Mouse (Mus musculus) heart, postnatal 0 days (tissue): Measurements from ENCODE around the gene Snupn.

Experiments
- CTCF ChIP-seq: IDR thresholded peaks from 2 replicates; pipeline ENCODE4 v1.5.1; 2016; ENCODE audit warnings: antibody characterized with exemption, control low read depth, low read depth
- EP300 ChIP-seq: IDR thresholded peaks from 2 replicates; pipeline ENCODE4 v1.6.1; 2016; ENCODE audit warnings: antibody characterized with exemption, low read depth

DNA sequence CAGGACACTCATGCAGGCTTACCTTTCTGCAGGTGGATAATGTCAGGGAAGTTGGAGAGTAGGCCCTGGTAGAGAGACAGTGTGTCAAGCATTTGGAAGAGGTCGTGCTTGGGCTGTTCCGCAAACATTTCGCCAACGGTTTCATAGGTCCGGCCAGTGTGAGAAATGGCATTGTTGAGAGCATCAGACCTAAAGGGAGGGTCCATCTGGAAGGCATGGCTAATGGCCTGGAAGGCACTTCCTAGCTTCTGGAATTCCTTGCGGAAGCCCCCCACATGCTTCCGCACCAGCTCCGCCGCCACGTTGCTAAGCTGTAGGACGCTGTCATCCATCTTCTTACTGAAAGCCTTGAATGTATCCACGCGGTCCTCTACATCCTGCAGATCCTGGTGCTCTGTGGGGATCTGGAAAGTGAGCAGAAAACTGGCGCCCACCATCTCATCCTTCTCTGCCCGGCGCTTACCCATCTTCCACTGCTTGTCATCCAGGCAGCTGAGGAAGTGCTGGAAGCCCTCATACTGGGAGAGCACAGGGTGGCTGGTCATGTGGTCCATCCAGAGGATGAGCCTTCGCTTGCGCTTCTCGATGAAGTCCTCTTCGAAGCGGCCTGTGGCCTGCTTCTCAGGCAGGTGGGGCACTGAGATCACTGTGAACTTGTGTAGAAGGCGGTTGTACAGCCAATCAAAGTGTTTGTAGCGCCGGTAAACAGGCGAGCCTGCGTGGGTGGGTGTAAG is 25.2 kb upstream of the Snupn start:
- TF ChIP-seq EP300, result no peak
- no peak for TF ChIP-seq CTCF
